Mouse (Mus musculus): ENCODE measurements around the gene Gprc5b. TPM values are rescaled to one million over a fixed set of nuclear protein-coding genes. Genes with fewer than 3 reads are reported as not detected.

The Gprc5b gene
- polyA plus RNA-seq, 1 experiment = 18.9 TPM

DNA sequence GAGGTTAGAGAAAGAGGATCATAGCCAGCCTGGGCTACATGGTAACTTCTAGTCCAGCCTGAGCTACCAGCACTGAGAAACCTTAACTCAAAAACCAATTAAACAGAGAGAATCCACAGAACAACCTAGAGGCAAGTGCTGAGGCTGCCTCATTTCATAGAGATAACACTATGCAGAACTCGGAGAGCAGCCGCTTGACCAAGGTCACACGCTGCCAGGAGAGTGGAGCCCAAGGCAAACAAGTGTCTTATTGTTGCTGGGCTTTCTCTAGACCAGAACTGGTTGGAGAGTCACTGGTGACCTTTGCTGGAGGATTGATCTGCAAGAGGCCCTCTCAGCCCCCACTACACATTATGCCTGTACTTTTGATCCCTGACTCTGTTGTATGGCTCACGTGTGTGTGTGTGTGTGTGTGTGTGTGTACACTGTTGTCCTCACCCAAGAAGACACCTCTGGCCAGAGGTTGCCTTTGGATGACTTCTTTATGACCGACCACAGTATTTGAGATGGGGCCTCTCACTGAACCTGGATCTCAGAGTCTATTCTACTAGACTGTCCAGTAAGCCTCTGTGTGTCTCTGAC, 5.6 kb downstream of the Gprc5b start:
- H3K27me3 ChIP-seq (replicated peaks; ENCODE audit: control insufficient read depth, insufficient read depth, low read length) = no peaks in the 10 kb centered on the region
- H3K36me3 ChIP-seq (ENCODE audit: control insufficient read depth, insufficient read depth, low read length) = no peaks in the 10 kb centered on the region
- H3K27ac ChIP-seq (ENCODE audit: insufficient read depth, low read depth, low read length) = no peak overlapping the region
- TF ChIP-seq POLR2A (IDR thresholded peaks at IDR 0.05; ENCODE audit: low read depth, low read length) (no peak), CTCF (conservative IDR thresholded peaks at IDR 0.05; ENCODE audit: insufficient read depth, insufficient read length, low read depth, low read length) (no peak)
- WGBS = 84% methylated on average over 5 of the region's 5 CpGs
- no peak overlapping the region for H3K4me3 ChIP-seq (ENCODE audit: insufficient read depth, low read depth, low read length)
- H3K4me1 ChIP-seq (ENCODE audit: control insufficient read depth, insufficient read depth, low read length) = no peaks in the 10 kb centered on the region
- DNase-seq = no peak

DNA sequence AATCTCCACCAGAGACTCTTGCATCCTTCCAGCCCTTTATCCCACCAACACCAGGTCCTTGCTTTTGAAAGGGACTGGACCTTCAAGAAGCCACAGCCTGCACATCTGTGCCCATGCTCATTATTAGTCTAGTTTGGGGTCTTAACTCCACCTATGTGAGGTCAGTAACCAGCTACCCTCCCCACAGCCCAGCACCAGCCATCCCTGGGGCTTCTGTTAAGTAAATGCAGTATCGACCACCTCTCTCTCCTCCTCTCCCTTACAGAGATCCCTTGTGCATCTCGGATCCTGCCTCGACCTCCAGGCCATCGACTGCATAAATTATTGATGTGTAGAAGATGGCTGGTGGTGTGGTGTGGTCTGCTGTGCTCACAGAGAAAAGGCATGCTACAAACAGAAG, 8.6 kb downstream of the Gprc5b start:
- H3K36me3 ChIP-seq (ENCODE audit: control insufficient read depth, insufficient read depth, low read length) = no peaks in the 10 kb centered on the region
- no peak overlapping the region for H3K4me3 ChIP-seq (ENCODE audit: insufficient read depth, low read depth, low read length)
- no peak overlapping the region for H3K27ac ChIP-seq (ENCODE audit: insufficient read depth, low read depth, low read length)
- H3K4me1 ChIP-seq (ENCODE audit: control insufficient read depth, insufficient read depth, low read length) = no peaks in the 10 kb centered on the region
- 58% methylated on average over 4 of the region's 4 CpGs for WGBS
- TF ChIP-seq POLR2A (IDR thresholded peaks at IDR 0.05; ENCODE audit: low read depth, low read length) = no peak
- no peak for DNase-seq
- H3K27me3 ChIP-seq (replicated peaks; ENCODE audit: control insufficient read depth, insufficient read depth, low read length) = no peaks in the 10 kb centered on the region

DNA sequence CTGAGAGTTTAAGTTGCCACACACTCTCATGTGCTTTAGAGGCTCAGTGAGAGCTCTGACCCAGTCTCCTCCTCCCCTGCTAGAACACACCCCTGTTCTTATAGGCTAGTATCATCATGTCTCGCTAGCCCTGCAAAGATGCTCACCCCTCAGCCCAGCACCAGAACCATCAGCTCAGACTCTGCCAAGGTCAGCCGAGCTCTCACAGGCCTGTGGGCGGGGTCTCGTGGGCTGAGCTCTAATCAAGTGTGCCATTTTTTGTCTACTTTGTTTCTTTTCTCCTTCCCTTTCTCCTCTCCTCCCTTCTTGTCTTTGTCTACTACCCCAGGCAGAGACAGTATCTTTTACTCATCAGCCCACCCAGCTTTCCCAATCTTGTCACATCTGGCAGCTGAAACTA, 9.2 kb downstream of the Gprc5b start:
- H3K4me3 ChIP-seq (ENCODE audit: insufficient read depth, low read depth, low read length) = no peak overlapping the region
- no peak overlapping the region for H3K27ac ChIP-seq (ENCODE audit: insufficient read depth, low read depth, low read length)
- no peaks in the 10 kb centered on the region for H3K36me3 ChIP-seq (ENCODE audit: control insufficient read depth, insufficient read depth, low read length)
- H3K27me3 ChIP-seq (replicated peaks; ENCODE audit: control insufficient read depth, insufficient read depth, low read length) = no peaks in the 10 kb centered on the region
- no peak for DNase-seq
- no peak for TF ChIP-seq POLR2A (IDR thresholded peaks at IDR 0.05; ENCODE audit: low read depth, low read length)
- TF ChIP-seq CTCF (conservative IDR thresholded peaks at IDR 0.05; ENCODE audit: insufficient read depth, insufficient read length, low read depth, low read length) = no peak
- no peaks in the 10 kb centered on the region for H3K4me1 ChIP-seq (ENCODE audit: control insufficient read depth, insufficient read depth, low read length)
- WGBS = 82% methylated on average over 4 of the region's 4 CpGs

DNA sequence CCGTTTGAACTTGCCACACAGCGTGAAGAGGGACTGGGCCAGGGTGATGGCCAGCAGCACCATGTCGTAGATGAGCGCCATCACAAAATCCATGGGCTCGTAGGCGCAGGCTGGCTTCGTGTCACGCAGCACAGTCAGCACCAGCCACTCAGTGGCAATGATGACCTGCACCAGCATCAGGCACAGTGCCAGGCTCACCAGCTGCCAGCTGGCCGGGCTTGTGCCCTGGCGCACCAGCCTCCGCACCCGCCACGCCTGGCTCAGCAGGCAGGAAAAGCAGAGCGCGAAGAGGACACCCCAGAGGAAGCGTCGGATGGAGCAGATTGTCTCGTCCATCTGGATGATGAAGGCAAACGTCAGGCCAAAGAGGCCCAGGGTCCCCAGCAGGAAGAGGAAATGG, 11.1 kb downstream of the Gprc5b start:
- DNase-seq = peak; percentile 69
- Histone ChIP-seq H3K4me1 (ENCODE audit: control insufficient read depth, insufficient read depth, low read length) (no peaks in the 10 kb centered on the region), H3K27me3 (replicated peaks; ENCODE audit: control insufficient read depth, insufficient read depth, low read length) (no peaks in the 10 kb centered on the region), H3K36me3 (ENCODE audit: control insufficient read depth, insufficient read depth, low read length) (no peaks in the 10 kb centered on the region), H3K4me3 (ENCODE audit: insufficient read depth, low read depth, low read length) (no peak overlapping the region), H3K27ac (ENCODE audit: insufficient read depth, low read depth, low read length) (no peak overlapping the region)
- 78% methylated on average over 19 of the region's 19 CpGs for WGBS
- TF ChIP-seq CTCF (conservative IDR thresholded peaks at IDR 0.05; ENCODE audit: insufficient read depth, insufficient read length, low read depth, low read length) (no peak), POLR2A (IDR thresholded peaks at IDR 0.05; ENCODE audit: low read depth, low read length) (no peak)

DNA sequence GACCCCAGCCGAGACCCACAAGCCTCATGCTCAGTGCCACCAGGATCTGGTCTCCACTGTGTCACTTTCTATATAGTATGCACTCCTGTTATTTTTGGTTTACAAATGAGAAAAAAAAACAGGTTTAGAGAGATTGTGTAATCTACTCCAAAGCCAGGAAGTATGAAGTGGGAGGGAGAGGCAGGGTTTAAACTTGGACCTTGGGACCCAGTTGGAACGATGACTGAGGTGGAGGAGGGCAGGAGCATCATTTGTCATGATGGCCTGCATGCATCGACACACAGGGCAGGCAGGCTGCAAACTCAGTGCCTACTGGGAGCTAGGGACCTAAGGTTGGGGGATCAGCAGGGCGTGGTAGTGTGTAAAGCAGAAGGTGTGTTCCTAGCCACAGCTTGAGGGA, 12.4 kb downstream of the Gprc5b start:
- Histone ChIP-seq H3K4me3 (ENCODE audit: insufficient read depth, low read depth, low read length) (no peak overlapping the region), H3K4me1 (ENCODE audit: control insufficient read depth, insufficient read depth, low read length) (no peaks in the 10 kb centered on the region), H3K36me3 (ENCODE audit: control insufficient read depth, insufficient read depth, low read length) (no peaks in the 10 kb centered on the region), H3K27me3 (replicated peaks; ENCODE audit: control insufficient read depth, insufficient read depth, low read length) (no peaks in the 10 kb centered on the region), H3K27ac (ENCODE audit: insufficient read depth, low read depth, low read length) (no peak overlapping the region)
- no peak for DNase-seq
- no peak for TF ChIP-seq CTCF (conservative IDR thresholded peaks at IDR 0.05; ENCODE audit: insufficient read depth, insufficient read length, low read depth, low read length)
- no peak for TF ChIP-seq POLR2A (IDR thresholded peaks at IDR 0.05; ENCODE audit: low read depth, low read length)
- WGBS = 64% methylated on average over 4 of the region's 4 CpGs

DNA sequence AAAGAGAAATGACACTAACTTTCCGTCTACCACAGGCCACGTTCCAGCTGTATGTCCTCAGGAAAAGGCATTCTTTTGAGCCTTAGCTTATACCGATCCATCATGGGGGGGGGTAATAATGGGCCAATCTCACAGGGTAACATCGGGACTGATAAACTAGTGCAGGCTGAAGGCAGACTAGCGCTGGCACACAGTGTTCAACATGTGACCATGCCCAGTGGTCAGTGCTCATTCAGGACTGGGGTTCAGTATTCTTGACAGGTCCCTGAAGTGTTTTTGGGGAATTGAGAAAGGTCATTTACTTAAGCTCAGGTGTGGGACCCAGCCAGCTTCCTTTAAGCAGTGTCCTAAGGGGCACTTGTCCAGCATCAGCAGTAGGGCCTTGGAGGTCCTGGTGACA, 13.2 kb downstream of the Gprc5b start:
- Histone ChIP-seq H3K27me3 (replicated peaks; ENCODE audit: control insufficient read depth, insufficient read depth, low read length) (no peaks in the 10 kb centered on the region), H3K36me3 (ENCODE audit: control insufficient read depth, insufficient read depth, low read length) (no peaks in the 10 kb centered on the region), H3K4me3 (ENCODE audit: insufficient read depth, low read depth, low read length) (no peak overlapping the region), H3K4me1 (ENCODE audit: control insufficient read depth, insufficient read depth, low read length) (no peaks in the 10 kb centered on the region), H3K27ac (ENCODE audit: insufficient read depth, low read depth, low read length) (no peak overlapping the region)
- no peak for DNase-seq
- no peak for TF ChIP-seq POLR2A (IDR thresholded peaks at IDR 0.05; ENCODE audit: low read depth, low read length)
- no peak for TF ChIP-seq CTCF (conservative IDR thresholded peaks at IDR 0.05; ENCODE audit: insufficient read depth, insufficient read length, low read depth, low read length)
- WGBS = 77% methylated on average over 5 of the region's 5 CpGs

DNA sequence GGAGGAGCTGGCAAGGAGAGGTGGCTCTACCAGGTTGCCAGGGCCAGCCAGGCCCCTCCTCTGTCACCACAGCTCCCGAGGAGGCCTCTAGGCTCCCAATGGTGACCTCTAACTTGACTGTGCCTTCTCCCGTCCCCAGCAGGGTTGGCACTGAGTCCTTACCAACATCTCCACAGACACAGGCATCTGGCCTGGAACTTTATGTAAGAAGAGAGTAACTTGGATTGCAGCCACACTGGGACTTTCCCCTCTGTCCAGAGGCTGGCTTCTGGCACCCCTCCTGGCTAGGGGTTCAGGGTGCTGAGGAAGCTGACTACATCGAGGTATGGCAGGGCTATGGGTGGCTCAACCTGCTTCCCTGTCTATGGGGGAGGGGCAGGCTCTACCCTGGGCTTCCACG, 13.7 kb downstream of the Gprc5b start:
- WGBS = 39% methylated on average over 4 of the region's 4 CpGs
- no peaks in the 10 kb centered on the region for H3K27me3 ChIP-seq (replicated peaks; ENCODE audit: control insufficient read depth, insufficient read depth, low read length)
- H3K36me3 ChIP-seq (ENCODE audit: control insufficient read depth, insufficient read depth, low read length) = no peaks in the 10 kb centered on the region
- no peak overlapping the region for H3K27ac ChIP-seq (ENCODE audit: insufficient read depth, low read depth, low read length)
- DNase-seq = peak; percentile 73
- H3K4me3 ChIP-seq (ENCODE audit: insufficient read depth, low read depth, low read length) = no peak overlapping the region
- H3K4me1 ChIP-seq (ENCODE audit: control insufficient read depth, insufficient read depth, low read length) = no peaks in the 10 kb centered on the region
- no peak for TF ChIP-seq POLR2A (IDR thresholded peaks at IDR 0.05; ENCODE audit: low read depth, low read length)
- no peak for TF ChIP-seq CTCF (conservative IDR thresholded peaks at IDR 0.05; ENCODE audit: insufficient read depth, insufficient read length, low read depth, low read length)

DNA sequence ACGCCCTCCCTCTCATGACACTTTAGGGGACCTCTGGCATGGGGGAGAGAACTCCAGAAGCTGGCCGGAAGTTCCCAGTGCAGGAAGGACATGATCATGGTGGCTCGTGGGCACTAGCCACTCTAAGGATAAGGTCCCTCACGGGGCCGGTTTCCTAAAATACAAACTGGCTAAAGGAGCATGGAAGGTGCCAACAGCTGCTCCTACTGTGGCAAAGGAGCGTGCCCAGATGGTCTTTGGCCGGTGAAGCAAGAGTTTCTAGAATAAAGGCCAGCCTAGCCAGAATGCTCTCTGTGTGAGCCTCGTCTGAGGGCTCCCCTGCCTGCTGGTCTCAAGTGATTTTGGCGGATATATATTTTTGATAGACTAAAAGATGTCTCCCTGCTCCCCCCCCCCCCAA, 15.3 kb downstream of the Gprc5b start:
- TF ChIP-seq POLR2A (IDR thresholded peaks at IDR 0.05; ENCODE audit: low read depth, low read length) (no peak), CTCF (conservative IDR thresholded peaks at IDR 0.05; ENCODE audit: insufficient read depth, insufficient read length, low read depth, low read length) (no peak)
- no peaks in the 10 kb centered on the region for H3K4me1 ChIP-seq (ENCODE audit: control insufficient read depth, insufficient read depth, low read length)

More for the DNA sequence above, 15.3 kb downstream of the Gprc5b start:
- no peaks in the 10 kb centered on the region for H3K27me3 ChIP-seq (replicated peaks; ENCODE audit: control insufficient read depth, insufficient read depth, low read length)
- H3K27ac ChIP-seq (ENCODE audit: insufficient read depth, low read depth, low read length) = no peak overlapping the region
- 81% methylated on average over 9 of the region's 9 CpGs for WGBS
- no peak overlapping the region for H3K4me3 ChIP-seq (ENCODE audit: insufficient read depth, low read depth, low read length)
- DNase-seq = no peak
- no peaks in the 10 kb centered on the region for H3K36me3 ChIP-seq (ENCODE audit: control insufficient read depth, insufficient read depth, low read length)
